Mouse (Mus musculus): ENCODE results near the gene Zdhhc25.

GRCm38 (mm10) chr15:88605415-88605785 is 5.3 kb downstream of the Zdhhc25 start:
- no peak for TF ChIP-seq GATA1 (IDR thresholded peaks at IDR 0.05; ENCODE audit: borderline replicate concordance, low read length)
- no peak for TF ChIP-seq FLI1 (IDR thresholded peaks at IDR 0.05; ENCODE audit: low read length)
